Mouse (Mus musculus) kidney, adult 8-10 months (tissue): ENCODE measurements around the gene Fam53b.

Experiments used
- DNase-seq, 2 experiments: peaks; one replicate each; pipeline ENCODE4 v3.0.0; 2022

Gene Fam53b

GRCm38 (mm10) chr7:132702024-132702423 is 111.7 kb downstream of the Fam53b start:
- DNase-seq, result no peak

GRCm38 (mm10) chr7:132701412-132701811 is 112.3 kb downstream of the Fam53b start:
- no peak for DNase-seq

GRCm38 (mm10) chr7:132700107-132700506 is 113.6 kb downstream of the Fam53b start:
- DNase-seq, result no peak

- no peak for DNase-seq
Observed at GRCm38 (mm10) chr7:132699639-132700038, 114.0 kb downstream of the Fam53b start.

GRCm38 (mm10) chr7:132699165-132699564 is 114.5 kb downstream of the Fam53b start:
- DNase-seq, result no peak

GRCm38 (mm10) chr7:132698737-132699136 is 114.9 kb downstream of the Fam53b start:
- no peak for DNase-seq

- no peak for DNase-seq
Observed at GRCm38 (mm10) chr7:132697258-132697796, 116.4 kb downstream of the Fam53b start.

- DNase-seq, result peak; percentile 68 to 85
Observed at GRCm38 (mm10) chr7:132693561-132693960, 120.1 kb downstream of the Fam53b start.

- DNase-seq, result peak; percentile 62 to 74
Observed at GRCm38 (mm10) chr7:132692719-132693118, 121.0 kb downstream of the Fam53b start.

GRCm38 (mm10) chr7:132690716-132691472 is 122.8 kb downstream of the Fam53b start:
- DNase-seq, result no peak

GRCm38 (mm10) chr7:132689722-132690121 is 124.0 kb downstream of the Fam53b start:
- DNase-seq, result no peak

GRCm38 (mm10) chr7:132688721-132689120 is 125.0 kb downstream of the Fam53b start:
- no peak for DNase-seq

- no peak for DNase-seq
Observed at GRCm38 (mm10) chr7:132687897-132688296, 125.8 kb downstream of the Fam53b start.

GRCm38 (mm10) chr7:132686515-132686914 is 127.2 kb downstream of the Fam53b start:
- DNase-seq, result no peak

- DNase-seq, result no peak
Observed at GRCm38 (mm10) chr7:132683923-132684322, 129.8 kb downstream of the Fam53b start.

GRCm38 (mm10) chr7:132682901-132683300 is 130.8 kb downstream of the Fam53b start:
- DNase-seq, result no peak

- DNase-seq, result no peak
Observed at GRCm38 (mm10) chr7:132682336-132682735, 131.3 kb downstream of the Fam53b start.

GRCm38 (mm10) chr7:132681831-132682230 is 131.9 kb downstream of the Fam53b start:
- DNase-seq, result no peak

- no peak for DNase-seq
Observed at GRCm38 (mm10) chr7:132681296-132681695, 132.4 kb downstream of the Fam53b start.

GRCm38 (mm10) chr7:132679549-132679948 is 134.1 kb downstream of the Fam53b start:
- DNase-seq, result no peak

- DNase-seq, result no peak
Observed at GRCm38 (mm10) chr7:132679117-132679516, 134.6 kb downstream of the Fam53b start.

GRCm38 (mm10) chr7:132675922-132676321 is 137.8 kb downstream of the Fam53b start:
- no peak for DNase-seq

- DNase-seq, result peak in 1 of 2 experiments; percentile 60
Observed at GRCm38 (mm10) chr7:132673931-132674755, 139.5 kb downstream of the Fam53b start.
